Mouse (Mus musculus): ENCODE data around the gene Auh.

DNA sequence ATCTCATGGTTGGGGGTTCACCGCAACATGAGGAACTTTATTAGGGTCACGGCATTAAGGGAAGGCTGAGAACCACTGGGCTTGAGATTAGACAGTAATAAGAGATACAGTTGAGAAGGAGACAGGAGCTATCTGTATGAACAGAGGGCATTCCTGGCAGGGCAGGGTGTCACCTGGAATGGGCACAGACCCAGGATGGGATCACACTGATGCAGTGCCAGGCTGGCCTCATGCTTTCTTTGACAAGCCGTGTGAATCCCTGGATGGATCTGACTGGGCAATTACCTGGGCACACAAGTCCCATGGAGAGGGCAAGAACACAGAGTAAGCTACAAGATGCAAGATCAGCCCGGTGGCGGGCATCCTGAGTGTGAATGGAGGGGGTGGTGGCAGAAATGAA lies 71.7 kb downstream of the Auh start:
- TF ChIP-seq USF1 (IDR thresholded peaks at IDR 0.05; ENCODE audit: low read depth, low read length) (no peak), POLR2A (IDR thresholded peaks at IDR 0.05; ENCODE audit: control insufficient read depth in 1 of 2, insufficient read depth in 1 of 2, low read depth in 1 of 2, low read length in 2 of 2, poor library complexity in 1 of 2) (no peak), CTCF (IDR thresholded peaks at IDR 0.05 in 2 of 3, conservative IDR thresholded peaks at IDR 0.05 in 1 of 3; ENCODE audit: control insufficient read depth in 1 of 3, insufficient read depth in 1 of 3, low read depth in 2 of 3, low read length in 3 of 3, poor library complexity in 1 of 3, severe bottlenecking in 1 of 3) (no peak), NRF1 (IDR thresholded peaks at IDR 0.05; ENCODE audit: insufficient read depth, low read depth, low read length, poor library complexity, severe bottlenecking) (no peak), JUND (IDR thresholded peaks at IDR 0.05; ENCODE audit: low read depth, low read length) (no peak), ELF1 (IDR thresholded peaks at IDR 0.05; ENCODE audit: low read depth, low read length) (no peak), EP300 (IDR thresholded peaks at IDR 0.05; ENCODE audit: low read depth in 1 of 2, low read length in 2 of 2) (no peak)
